Mouse (Mus musculus): ENCODE measurements at regions not wholly inside any gene's neighbourhood (a gene's known extent, or its start where the extent isn't known, plus 50 kb on each side); places are given as distances from the start of the nearest gene placed in this dataset.
A peak's percentile ranks its signal among the peaks of the same experiment; 100 is the strongest.

GRCm38 (mm10) chr19:28732998-28733397 lies 53.1 kb upstream of the Glis3 start:
- TF ChIP-seq CTCF (IDR thresholded peaks at IDR 0.05; ENCODE audit: low read depth, low read length), result no peak
- no peak for TF ChIP-seq POLR2A (IDR thresholded peaks at IDR 0.05; ENCODE audit: borderline replicate concordance, low read depth, low read length)
- Histone ChIP-seq H3K27ac (ENCODE audit: insufficient read depth, low read depth, low read length) (no peak overlapping the region), H3K4me3 (ENCODE audit: insufficient read depth, low read length) (no peak overlapping the region), H3K4me1 (ENCODE audit: control insufficient read depth, insufficient read depth, low read length) (no peaks in the 10 kb centered on the region)

DNA sequence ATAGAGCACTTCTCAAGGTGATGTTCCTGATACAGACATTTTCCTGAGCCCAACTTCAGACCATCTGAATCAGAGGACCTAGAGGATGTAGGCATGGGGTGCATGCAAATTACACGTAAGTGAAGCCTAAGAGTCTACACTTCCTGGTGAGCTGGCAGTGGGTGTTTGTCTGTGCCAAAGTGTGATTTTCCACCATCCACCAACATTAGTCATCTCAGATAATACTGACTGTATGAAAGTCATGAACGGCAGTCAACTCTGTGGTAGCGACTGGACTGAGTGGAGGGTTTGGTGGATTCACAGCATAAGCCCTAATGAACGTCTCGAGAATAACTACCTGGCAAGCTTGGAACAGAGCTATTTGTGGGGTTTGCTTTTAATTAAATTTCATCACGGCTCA lies 53.9 kb upstream of the Glis3 start:
- no peak overlapping the region for H3K4me3 ChIP-seq (ENCODE audit: insufficient read depth, low read length)
- no peak for TF ChIP-seq CTCF (IDR thresholded peaks at IDR 0.05; ENCODE audit: low read depth, low read length)
- no peak for TF ChIP-seq POLR2A (IDR thresholded peaks at IDR 0.05; ENCODE audit: borderline replicate concordance, low read depth, low read length)
- H3K27ac ChIP-seq (ENCODE audit: insufficient read depth, low read depth, low read length), result no peak overlapping the region
- H3K4me1 ChIP-seq (ENCODE audit: control insufficient read depth, insufficient read depth, low read length), result no peaks in the 10 kb centered on the region

DNA sequence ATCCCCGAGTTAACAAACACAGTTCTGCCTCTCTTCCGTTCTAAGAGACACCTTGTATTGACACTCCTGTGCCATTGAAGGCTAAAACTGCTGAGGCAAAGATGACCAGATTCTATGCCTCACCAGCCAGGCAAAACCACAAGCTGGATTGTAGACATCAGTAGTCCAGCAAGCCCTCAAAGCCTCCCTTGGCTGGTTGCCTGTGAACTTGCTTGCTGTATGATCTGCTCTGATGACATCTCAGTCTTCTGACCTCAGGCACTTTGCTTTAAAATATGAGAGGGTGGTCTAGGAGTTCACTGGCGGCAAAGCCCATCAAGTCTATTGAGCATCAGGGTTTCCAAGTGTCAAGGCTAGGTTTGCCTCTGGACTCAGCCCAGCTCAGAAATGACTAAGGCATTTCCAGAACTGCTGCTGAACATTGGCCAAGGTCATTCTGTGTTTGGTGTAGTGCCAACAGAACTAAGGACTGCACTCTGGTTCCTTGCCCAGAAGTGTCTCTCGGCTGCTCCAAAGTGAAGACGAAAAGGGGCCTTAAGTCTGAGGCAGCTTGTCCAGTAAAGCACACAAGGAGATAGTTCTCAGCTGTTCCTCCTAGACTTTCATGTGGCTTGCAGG lies 63.4 kb upstream of the Glis3 start:
- no peaks in the 10 kb centered on the region for H3K4me1 ChIP-seq (ENCODE audit: control insufficient read depth, insufficient read depth, low read length)
- H3K27ac ChIP-seq (ENCODE audit: insufficient read depth, low read depth, low read length), result no peak overlapping the region
- H3K4me3 ChIP-seq (ENCODE audit: insufficient read depth, low read length), result no peak overlapping the region
- TF ChIP-seq CTCF (IDR thresholded peaks at IDR 0.05; ENCODE audit: low read depth, low read length) (no peak), POLR2A (IDR thresholded peaks at IDR 0.05; ENCODE audit: borderline replicate concordance, low read depth, low read length) (no peak)

GRCm38 (mm10) chr19:28745105-28745504 lies 65.2 kb upstream of the Glis3 start:
- Histone ChIP-seq H3K27ac (ENCODE audit: insufficient read depth, low read depth, low read length) (no peak overlapping the region), H3K4me3 (ENCODE audit: insufficient read depth, low read length) (no peak overlapping the region), H3K4me1 (ENCODE audit: control insufficient read depth, insufficient read depth, low read length) (no peaks in the 10 kb centered on the region)
- TF ChIP-seq CTCF (IDR thresholded peaks at IDR 0.05; ENCODE audit: low read depth, low read length), result no peak
- no peak for TF ChIP-seq POLR2A (IDR thresholded peaks at IDR 0.05; ENCODE audit: borderline replicate concordance, low read depth, low read length)

GRCm38 (mm10) chr19:28745534-28745933 lies 65.7 kb upstream of the Glis3 start:
- Histone ChIP-seq H3K27ac (ENCODE audit: insufficient read depth, low read depth, low read length) (no peak overlapping the region), H3K4me1 (ENCODE audit: control insufficient read depth, insufficient read depth, low read length) (no peaks in the 10 kb centered on the region), H3K4me3 (ENCODE audit: insufficient read depth, low read length) (no peak overlapping the region)
- TF ChIP-seq POLR2A (IDR thresholded peaks at IDR 0.05; ENCODE audit: borderline replicate concordance, low read depth, low read length) (no peak), CTCF (IDR thresholded peaks at IDR 0.05; ENCODE audit: low read depth, low read length) (no peak)

GRCm38 (mm10) chr19:28751091-28751490 lies 71.2 kb upstream of the Glis3 start:
- Histone ChIP-seq H3K4me3 (ENCODE audit: insufficient read depth, low read length) (no peak overlapping the region), H3K27ac (ENCODE audit: insufficient read depth, low read depth, low read length) (no peak overlapping the region), H3K4me1 (ENCODE audit: control insufficient read depth, insufficient read depth, low read length) (no peaks in the 10 kb centered on the region)
- TF ChIP-seq CTCF (IDR thresholded peaks at IDR 0.05; ENCODE audit: low read depth, low read length), result no peak
- no peak for TF ChIP-seq POLR2A (IDR thresholded peaks at IDR 0.05; ENCODE audit: borderline replicate concordance, low read depth, low read length)

DNA sequence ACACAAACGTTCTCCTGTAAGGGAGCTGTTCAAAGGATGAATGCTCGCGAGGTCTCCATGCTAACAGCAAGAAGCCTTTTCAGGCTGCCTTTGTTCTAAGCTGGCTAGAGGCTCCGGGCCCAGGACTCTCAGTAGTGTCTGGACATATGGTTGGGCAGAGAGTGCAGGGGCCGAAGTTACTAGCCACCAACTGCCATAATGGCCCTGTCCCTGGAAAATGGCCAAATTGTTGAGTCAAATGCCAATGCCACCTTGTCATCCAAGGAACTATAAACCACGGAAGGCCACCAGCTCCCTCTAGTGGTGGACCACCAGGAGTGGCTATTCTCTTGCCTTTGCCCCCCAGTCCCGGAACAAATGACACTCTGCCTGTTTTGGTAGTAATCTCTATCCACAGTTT lies 76.0 kb upstream of the Slc1a1 start:
- peak; percentile 85 for TF ChIP-seq CTCF (IDR thresholded peaks at IDR 0.05; ENCODE audit: low read depth, low read length)
- no peak for TF ChIP-seq POLR2A (IDR thresholded peaks at IDR 0.05; ENCODE audit: borderline replicate concordance, low read depth, low read length)
- H3K4me1 ChIP-seq (ENCODE audit: control insufficient read depth, insufficient read depth, low read length), result no peaks in the 10 kb centered on the region
- no peak overlapping the region for H3K4me3 ChIP-seq (ENCODE audit: insufficient read depth, low read length)
- no peak overlapping the region for H3K27ac ChIP-seq (ENCODE audit: insufficient read depth, low read depth, low read length)

GRCm38 (mm10) chr19:28764795-28765360 lies 70.0 kb upstream of the Slc1a1 start:
- no peaks in the 10 kb centered on the region for H3K4me1 ChIP-seq (ENCODE audit: control insufficient read depth, insufficient read depth, low read length)
- no peak overlapping the region for H3K27ac ChIP-seq (ENCODE audit: insufficient read depth, low read depth, low read length)
- H3K4me3 ChIP-seq (ENCODE audit: insufficient read depth, low read length), result no peak overlapping the region
- no peak for TF ChIP-seq POLR2A (IDR thresholded peaks at IDR 0.05; ENCODE audit: borderline replicate concordance, low read depth, low read length)

GRCm38 (mm10) chr19:28768218-28768617 lies 66.6 kb upstream of the Slc1a1 start:
- no peak for TF ChIP-seq CTCF (IDR thresholded peaks at IDR 0.05; ENCODE audit: low read depth, low read length)
- TF ChIP-seq POLR2A (IDR thresholded peaks at IDR 0.05; ENCODE audit: borderline replicate concordance, low read depth, low read length), result no peak
- H3K4me3 ChIP-seq (ENCODE audit: insufficient read depth, low read length), result no peak overlapping the region
- no peak overlapping the region for H3K27ac ChIP-seq (ENCODE audit: insufficient read depth, low read depth, low read length)
- no peaks in the 10 kb centered on the region for H3K4me1 ChIP-seq (ENCODE audit: control insufficient read depth, insufficient read depth, low read length)

DNA sequence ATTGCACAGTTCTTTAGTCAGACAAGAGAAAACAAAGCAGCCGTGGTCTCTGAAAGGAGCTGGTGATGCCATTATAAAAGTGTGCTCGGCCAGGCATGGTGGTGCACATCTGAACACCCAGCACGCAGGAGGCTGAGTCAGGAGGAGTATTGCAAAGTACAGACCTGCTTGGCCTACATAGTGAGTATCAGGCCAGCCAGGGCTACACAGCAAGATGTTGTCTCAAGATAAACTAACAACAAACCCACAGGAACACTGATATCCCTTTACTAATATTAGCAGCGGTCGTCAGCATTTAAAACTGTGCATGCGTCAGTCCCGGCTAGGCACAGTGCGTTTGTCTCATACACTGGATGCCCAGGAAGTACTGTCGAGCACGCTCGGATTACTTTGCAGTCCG lies 64.4 kb upstream of the Slc1a1 start:
- H3K27ac ChIP-seq (ENCODE audit: insufficient read depth, low read depth, low read length), result no peak overlapping the region
- TF ChIP-seq CTCF (IDR thresholded peaks at IDR 0.05; ENCODE audit: low read depth, low read length), result no peak
- TF ChIP-seq POLR2A (IDR thresholded peaks at IDR 0.05; ENCODE audit: borderline replicate concordance, low read depth, low read length), result no peak
- no peak overlapping the region for H3K4me3 ChIP-seq (ENCODE audit: insufficient read depth, low read length)
- H3K4me1 ChIP-seq (ENCODE audit: control insufficient read depth, insufficient read depth, low read length), result no peaks in the 10 kb centered on the region
